Mouse (Mus musculus) limb, embryonic 10.5 days (tissue): ENCODE measurements around the gene Tsc2. TPM values are rescaled to one million over a fixed set of nuclear protein-coding genes. Genes with fewer than 3 reads are reported as not detected.

ENCODE experiments used
- DNase-seq: peaks from one replicate; pipeline ENCODE4 v3.0.0-alpha.2; 2017; ENCODE audit warnings: low spot score
- H3K27ac ChIP-seq: fragments of 300-500 bp; sonication (generic); 2 replicates; pipeline ENCODE4 v1.5.1; 2016; ENCODE audit warnings: mild to moderate bottlenecking
- H3K27me3 ChIP-seq: fragments of 300-500 bp; sonication (generic); 2 replicates; pipeline ENCODE4 v1.6.1; 2016; ENCODE audit warnings: low read depth, mild to moderate bottlenecking; ENCODE audit not compliant: poor library complexity, severe bottlenecking
- H3K36me3 ChIP-seq: fragments of 300-500 bp; sonication (generic); 2 replicates; pipeline ENCODE4 v1.6.1; 2016; ENCODE audit warnings: mild to moderate bottlenecking, moderate library complexity
- H3K4me1 ChIP-seq: fragments of 300-500 bp; sonication (generic); 2 replicates; pipeline ENCODE4 v1.6.1; 2016
- H3K4me3 ChIP-seq: fragments of 300-500 bp; sonication (generic); 2 replicates; pipeline ENCODE4 v1.5.1; 2016; ENCODE audit warnings: mild to moderate bottlenecking, moderate library complexity
- H3K9me3 ChIP-seq: fragments of 300-500 bp; sonication (generic); replicated peaks from 2 replicates; pipeline ENCODE4 v1.6.1; 2016; ENCODE audit warnings: mild to moderate bottlenecking
- WGBS: fragments of 180-500 bp; shearing (Covaris S2); methylation state at CpG from one replicate; pipeline ENCODE4 v1.1.7; 2016; 5-methylcytosine and 5-hydroxymethylcytosine counted together
- polyA plus RNA-seq: library from polyadenylated mRNA; unstranded; fragments of >200 nt; fragmentation: Nextera tagmentation; extraction: Ambion mirVana; gene quantifications from 2 replicates; pipeline ENCODE4 v1.2.1, GENCODE M21; 2016

The Tsc2 gene
- polyA plus RNA-seq, 1 experiment from 2014 or later, result 79.5 TPM

GRCm38 (mm10) chr17:24644875-24645721, 12.7 kb upstream of the Tsc2 start:
- peaks cover 51% of the 10 kb centered on the region for H3K36me3 ChIP-seq
- WGBS, result 89% methylated on average over 9 of the region's 9 CpGs

GRCm38 (mm10) chr17:24644030-24644715, 11.7 kb upstream of the Tsc2 start:
- 54% methylated on average over 7 of the region's 7 CpGs for WGBS

More at GRCm38 (mm10) chr17:24644875-24645721, 12.7 kb upstream of the Tsc2 start:
- Histone ChIP-seq H3K4me3 (no peak overlapping the region), H3K27ac (peak overlapping the region; percentile 75), H3K27me3 (peaks cover 14% of the 10 kb centered on the region; the same call in 1 of the 2 replicates), H3K9me3 (no peaks in the 10 kb centered on the region), H3K4me1 (peaks cover 77% of the 10 kb centered on the region)
- no peak for DNase-seq

GRCm38 (mm10) chr17:24642791-24643343, 10.4 kb upstream of the Tsc2 start:
- Histone ChIP-seq H3K27ac (peak overlapping the region; percentile 25), H3K4me1 (peaks cover 80% of the 10 kb centered on the region), H3K36me3 (peaks cover 68% of the 10 kb centered on the region)

More at GRCm38 (mm10) chr17:24644030-24644715, 11.7 kb upstream of the Tsc2 start:
- peaks cover 14% of the 10 kb centered on the region; the same call in 1 of the 2 replicates for H3K27me3 ChIP-seq
- H3K9me3 ChIP-seq, result no peaks in the 10 kb centered on the region
- H3K4me1 ChIP-seq, result peaks cover 77% of the 10 kb centered on the region
- H3K4me3 ChIP-seq, result 0 out of 2 replicates have a peak overlapping the region, but pooled peaks have one; percentile 14
- no peak for DNase-seq
- H3K36me3 ChIP-seq, result peaks cover 56% of the 10 kb centered on the region
- H3K27ac ChIP-seq, result peak overlapping the region; percentile 75

GRCm38 (mm10) chr17:24641944-24642343, 9.5 kb upstream of the Tsc2 start:
- WGBS, result 91% methylated on average over 14 of the region's 14 CpGs
- Histone ChIP-seq H3K27me3 (no peaks in the 10 kb centered on the region), H3K4me3 (peak overlapping the region; percentile 0; the same call in 1 of the 2 replicates), H3K27ac (peak overlapping the region; percentile 25; the same call in 1 of the 2 replicates), H3K9me3 (no peaks in the 10 kb centered on the region), H3K36me3 (peaks cover 69% of the 10 kb centered on the region), H3K4me1 (peaks cover 80% of the 10 kb centered on the region)
- DNase-seq, result no peak

More at GRCm38 (mm10) chr17:24642791-24643343, 10.4 kb upstream of the Tsc2 start:
- Histone ChIP-seq H3K27me3 (peaks cover 4% of the 10 kb centered on the region; the same call in 1 of the 2 replicates), H3K9me3 (no peaks in the 10 kb centered on the region), H3K4me3 (no peak overlapping the region)
- WGBS, result 64% methylated on average over 6 of the region's 6 CpGs
- DNase-seq, result no peak

- no peak for DNase-seq
- Histone ChIP-seq H3K27ac (peak overlapping the region; percentile 92), H3K4me1 (peaks cover 78% of the 10 kb centered on the region), H3K9me3 (no peaks in the 10 kb centered on the region), H3K4me3 (no peak overlapping the region), H3K36me3 (peaks cover 59% of the 10 kb centered on the region), H3K27me3 (no peaks in the 10 kb centered on the region)
- WGBS, result 95% methylated on average over 15 of the region's 15 CpGs
Measured at GRCm38 (mm10) chr17:24640581-24640980, 8.2 kb upstream of the Tsc2 start.

- peaks cover 74% of the 10 kb centered on the region for H3K4me1 ChIP-seq
- DNase-seq, result no peak
- no peaks in the 10 kb centered on the region for H3K27me3 ChIP-seq
- peak overlapping the region; percentile 92 for H3K27ac ChIP-seq
- peaks cover 62% of the 10 kb centered on the region for H3K36me3 ChIP-seq
- no peaks in the 10 kb centered on the region for H3K9me3 ChIP-seq
- 86% methylated on average over 7 of the region's 7 CpGs for WGBS
- peak overlapping the region; percentile 33 for H3K4me3 ChIP-seq
Measured at GRCm38 (mm10) chr17:24640119-24640518, 7.7 kb upstream of the Tsc2 start.

- WGBS, result 14% methylated on average over 5 of the region's 5 CpGs
Measured at GRCm38 (mm10) chr17:24639571-24639988, 7.2 kb upstream of the Tsc2 start.

GRCm38 (mm10) chr17:24638840-24639239, 6.4 kb upstream of the Tsc2 start:
- peaks cover 63% of the 10 kb centered on the region for H3K4me1 ChIP-seq
- H3K36me3 ChIP-seq, result peaks cover 56% of the 10 kb centered on the region

More at GRCm38 (mm10) chr17:24639571-24639988, 7.2 kb upstream of the Tsc2 start:
- Histone ChIP-seq H3K27ac (peak overlapping the region; percentile 92), H3K4me3 (peak overlapping the region; percentile 33), H3K4me1 (peaks cover 68% of the 10 kb centered on the region), H3K9me3 (no peaks in the 10 kb centered on the region), H3K27me3 (no peaks in the 10 kb centered on the region), H3K36me3 (peaks cover 60% of the 10 kb centered on the region)
- peak; percentile 74 for DNase-seq

GRCm38 (mm10) chr17:24638214-24638613, 5.8 kb upstream of the Tsc2 start:
- H3K9me3 ChIP-seq, result no peaks in the 10 kb centered on the region
- H3K4me1 ChIP-seq, result peaks cover 63% of the 10 kb centered on the region
- peaks cover 56% of the 10 kb centered on the region for H3K36me3 ChIP-seq
- peak overlapping the region; percentile 92 for H3K27ac ChIP-seq
- WGBS, result 86% methylated on average over 4 of the region's 4 CpGs
- no peak for DNase-seq
- no peaks in the 10 kb centered on the region for H3K27me3 ChIP-seq
- H3K4me3 ChIP-seq, result no peak overlapping the region

More at GRCm38 (mm10) chr17:24638840-24639239, 6.4 kb upstream of the Tsc2 start:
- H3K9me3 ChIP-seq, result no peaks in the 10 kb centered on the region
- DNase-seq, result no peak
- WGBS, result 69% methylated on average over 9 of the region's 9 CpGs
- peak overlapping the region; percentile 92 for H3K27ac ChIP-seq
- H3K27me3 ChIP-seq, result no peaks in the 10 kb centered on the region
- peak overlapping the region; percentile 33 for H3K4me3 ChIP-seq

- Histone ChIP-seq H3K36me3 (peaks cover 45% of the 10 kb centered on the region), H3K4me1 (peaks cover 60% of the 10 kb centered on the region), H3K27ac (peak overlapping the region; percentile 53; the same call in 1 of the 2 replicates), H3K4me3 (no peak overlapping the region), H3K27me3 (no peaks in the 10 kb centered on the region), H3K9me3 (no peaks in the 10 kb centered on the region)
- DNase-seq, result peak; percentile 25
- WGBS, result 73% methylated on average over 5 of the region's 5 CpGs
Measured at GRCm38 (mm10) chr17:24636781-24637481, 4.5 kb upstream of the Tsc2 start.

GRCm38 (mm10) chr17:24635694-24636093, 3.3 kb upstream of the Tsc2 start:
- 95% methylated on average over 5 of the region's 5 CpGs for WGBS
- H3K9me3 ChIP-seq, result no peaks in the 10 kb centered on the region
- DNase-seq, result no peak
- H3K4me3 ChIP-seq, result peak overlapping the region; percentile 13; the same call in 1 of the 2 replicates
- peaks cover 38% of the 10 kb centered on the region for H3K36me3 ChIP-seq
- peaks cover 64% of the 10 kb centered on the region for H3K4me1 ChIP-seq
- no peaks in the 10 kb centered on the region for H3K27me3 ChIP-seq
- H3K27ac ChIP-seq, result no peak overlapping the region

- no peaks in the 10 kb centered on the region for H3K9me3 ChIP-seq
- H3K27me3 ChIP-seq, result no peaks in the 10 kb centered on the region
- 94% methylated on average over 4 of the region's 4 CpGs for WGBS
- peaks cover 38% of the 10 kb centered on the region for H3K36me3 ChIP-seq
- H3K4me3 ChIP-seq, result no peak overlapping the region
- no peak overlapping the region for H3K27ac ChIP-seq
- H3K4me1 ChIP-seq, result peaks cover 58% of the 10 kb centered on the region
- no peak for DNase-seq
Measured at GRCm38 (mm10) chr17:24635024-24635423, 2.6 kb upstream of the Tsc2 start.
